Mouse (Mus musculus) 3T3-L1 (cell line): ENCODE data around the gene Cuedc1.

ENCODE experiments used
- DNase-seq: peaks from one replicate; pipeline ENCODE4 v3.0.0-alpha.2; 2015; ENCODE audit warnings: low read depth, low spot score

Cuedc1 gene

DNA sequence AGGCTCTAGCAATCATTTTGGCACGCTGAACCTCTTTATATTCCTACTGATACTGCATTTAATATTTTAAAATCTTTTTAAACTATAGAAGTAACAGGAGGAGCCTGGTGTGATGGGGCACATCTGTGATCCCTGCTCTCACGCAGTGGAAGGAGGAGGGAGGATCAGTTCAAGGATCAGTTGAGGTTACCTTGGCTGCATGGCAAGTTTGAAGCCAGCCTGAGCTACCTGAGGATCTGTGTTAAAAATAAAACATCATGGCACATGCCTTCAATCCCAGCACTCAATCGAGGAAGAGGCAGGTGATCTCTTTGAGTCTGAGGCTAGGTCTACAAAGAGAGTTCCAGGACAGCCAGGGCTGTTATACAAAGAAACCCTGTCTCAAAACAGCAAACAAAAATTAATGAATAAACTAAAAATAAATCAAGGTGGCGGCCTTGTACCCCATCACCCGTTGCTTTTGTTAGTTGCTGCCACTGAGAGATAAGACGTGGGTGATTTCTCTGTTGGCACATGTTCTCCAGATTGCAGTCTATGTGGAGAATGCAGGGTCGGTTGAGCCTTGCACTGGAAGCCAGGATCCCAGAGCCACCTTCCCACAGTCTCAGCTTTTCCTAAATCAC lies 50.3 kb downstream of the Cuedc1 start:
- no peak for DNase-seq

GRCm38 (mm10) chr11:88148638-88149279 lies 50.9 kb downstream of the Cuedc1 start:
- no peak for DNase-seq

- no peak for DNase-seq
Measured at GRCm38 (mm10) chr11:88151379-88152155, 53.7 kb downstream of the Cuedc1 start.

GRCm38 (mm10) chr11:88153880-88154279 lies 56.0 kb downstream of the Cuedc1 start:
- DNase-seq, result no peak

DNA sequence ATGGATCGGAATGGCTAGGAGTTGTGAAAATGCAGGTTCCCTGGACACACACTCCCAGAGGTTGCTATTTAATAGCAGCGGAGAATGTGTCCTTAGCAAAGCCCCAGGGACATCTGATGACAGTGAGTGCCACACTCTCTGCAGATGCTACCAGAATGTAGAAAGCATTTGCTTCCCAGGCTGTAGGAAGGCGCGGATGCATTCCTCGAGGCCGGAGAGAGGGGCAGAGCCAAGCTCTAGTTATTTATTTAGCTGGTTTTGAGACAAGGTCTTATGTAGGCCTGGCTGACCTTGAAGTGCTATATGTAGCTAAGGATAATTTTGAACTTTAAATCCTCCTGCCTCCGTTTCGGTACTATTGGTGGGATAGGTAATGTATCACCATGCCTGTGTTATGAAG lies 56.6 kb downstream of the Cuedc1 start:
- DNase-seq, result no peak

- no peak for DNase-seq
Measured at GRCm38 (mm10) chr11:88155451-88155850, 57.6 kb downstream of the Cuedc1 start.

DNA sequence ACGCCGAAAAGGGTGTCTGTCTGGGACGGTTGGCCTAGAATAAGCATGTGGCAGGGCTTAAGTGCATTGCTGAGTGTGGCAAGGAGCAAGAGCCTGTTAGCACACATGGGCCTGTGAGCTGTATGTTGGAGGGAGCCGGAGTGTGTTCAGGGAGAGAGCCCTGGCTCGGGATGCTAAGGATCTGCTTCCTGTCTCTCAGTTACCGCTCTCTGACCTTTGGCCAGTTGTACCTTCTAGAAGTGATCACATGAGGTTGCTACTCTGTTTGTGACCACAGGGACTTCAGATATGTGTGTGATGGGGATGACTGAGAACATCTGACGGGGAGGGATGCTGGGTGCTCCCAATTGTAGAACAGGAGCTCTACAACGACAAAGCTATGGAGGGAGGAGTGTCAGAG lies 58.1 kb downstream of the Cuedc1 start:
- no peak for DNase-seq

DNA sequence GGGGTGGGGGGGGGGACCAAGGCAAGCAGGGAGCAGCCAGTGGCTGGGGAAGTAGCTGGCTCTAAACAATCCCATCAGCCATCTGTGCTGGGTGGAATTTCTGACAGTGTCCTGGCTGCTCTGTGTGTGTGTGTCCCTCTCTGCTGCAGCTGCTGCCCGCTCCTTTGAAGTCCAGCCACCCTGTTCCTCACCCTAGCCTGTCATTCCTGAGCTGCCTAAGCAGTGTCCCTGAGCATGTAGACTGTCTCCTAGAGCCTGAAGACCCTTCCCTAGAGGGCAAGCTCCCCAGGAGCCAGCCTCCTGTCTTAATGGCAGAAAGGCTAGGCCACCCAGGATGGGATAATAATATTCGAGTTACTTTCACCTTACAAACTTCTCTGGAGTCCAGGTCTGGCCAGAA lies 58.5 kb downstream of the Cuedc1 start:
- no peak for DNase-seq

- DNase-seq, result no peak
Measured at GRCm38 (mm10) chr11:88158842-88159246, 61.0 kb downstream of the Cuedc1 start.

DNA sequence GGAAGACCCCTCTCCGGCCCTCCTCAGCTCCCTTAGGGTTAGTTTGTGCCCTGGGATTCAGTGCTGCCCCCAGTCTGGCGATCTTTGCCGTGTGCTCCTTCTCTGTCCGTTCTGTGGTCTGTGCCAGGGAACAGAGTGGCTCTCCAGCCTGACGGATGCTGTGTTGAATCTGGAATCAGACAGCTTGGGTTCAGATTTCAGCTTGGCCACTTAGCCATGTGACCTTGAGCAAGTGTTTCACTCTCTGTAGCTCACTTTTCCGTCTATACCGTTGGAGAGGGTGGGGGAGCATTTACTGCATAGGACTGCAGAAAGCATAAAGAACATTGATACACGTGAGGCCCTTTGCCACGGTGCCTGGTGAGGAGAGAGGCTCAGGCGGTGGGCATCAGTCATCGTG lies 61.5 kb downstream of the Cuedc1 start:
- no peak for DNase-seq

GRCm38 (mm10) chr11:88160316-88160715 lies 62.5 kb downstream of the Cuedc1 start:
- DNase-seq, result no peak

DNA sequence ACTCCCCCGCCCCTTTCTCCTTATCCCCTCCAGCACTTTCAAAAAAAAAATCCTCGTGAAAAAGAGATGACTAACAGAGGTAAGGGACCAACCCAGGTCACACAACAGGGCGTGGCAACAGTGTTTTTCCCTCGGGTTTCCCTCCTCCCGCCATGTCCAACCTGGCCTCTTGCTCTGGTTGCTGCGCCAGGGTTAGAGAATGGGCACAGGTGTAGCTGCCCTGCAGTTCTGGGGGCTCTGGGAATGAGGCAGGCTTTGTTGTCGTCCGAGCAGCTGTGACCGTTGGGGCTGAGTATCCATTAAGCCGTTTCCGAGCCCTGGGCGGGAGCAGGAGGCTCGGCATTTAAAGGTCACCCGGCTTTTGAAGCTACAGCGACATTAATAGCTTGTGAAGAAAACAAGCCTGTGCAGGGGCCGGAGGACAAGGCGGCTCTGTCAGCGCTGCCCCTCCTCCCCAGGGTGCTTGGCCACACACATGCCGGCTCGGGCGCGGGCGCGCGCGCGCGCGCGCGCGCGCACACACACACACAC lies 63.3 kb downstream of the Cuedc1 start:
- DNase-seq, result no peak

DNA sequence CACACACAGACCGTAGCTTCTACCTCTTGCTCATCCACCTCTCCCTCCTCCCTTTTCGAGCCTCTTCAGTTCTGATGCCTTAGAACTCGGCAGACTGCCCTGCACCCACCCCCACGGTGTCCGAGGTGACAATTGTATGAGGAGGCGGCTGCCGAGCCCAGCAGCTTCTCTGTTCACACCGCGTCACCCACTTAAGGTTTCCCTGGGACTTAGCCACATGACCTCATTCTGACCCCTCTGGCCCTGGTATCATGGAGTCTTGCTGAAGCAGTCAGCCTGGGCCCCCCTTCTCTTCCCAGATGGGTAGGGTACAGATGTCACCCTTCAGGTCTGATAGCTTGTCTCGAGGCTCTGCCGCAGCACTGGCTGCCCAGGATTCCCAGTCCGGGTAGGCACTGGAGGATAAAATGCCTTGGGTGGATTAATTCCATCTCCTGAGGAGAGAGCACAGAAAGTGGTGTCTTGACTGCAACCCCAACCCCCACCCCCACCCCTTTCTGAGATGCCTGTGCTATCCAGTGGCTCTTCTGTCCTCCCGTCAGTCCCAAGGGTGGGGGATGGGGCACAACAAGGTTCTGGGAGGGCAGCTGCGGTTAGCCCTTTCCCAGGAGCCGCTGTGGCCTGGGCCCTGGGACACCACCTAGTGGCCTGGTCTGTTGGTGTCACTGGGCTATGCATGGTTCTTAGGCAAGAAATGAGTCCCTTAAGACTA lies 63.9 kb downstream of the Cuedc1 start:
- peak; percentile 60 for DNase-seq

- no peak for DNase-seq
Measured at GRCm38 (mm10) chr11:88162740-88163139, 64.9 kb downstream of the Cuedc1 start.

- DNase-seq, result peak; percentile 75
Measured at GRCm38 (mm10) chr11:88164213-88164723, 66.4 kb downstream of the Cuedc1 start.

- peak; percentile 93 for DNase-seq
Measured at GRCm38 (mm10) chr11:88164801-88165377, 67.0 kb downstream of the Cuedc1 start.

DNA sequence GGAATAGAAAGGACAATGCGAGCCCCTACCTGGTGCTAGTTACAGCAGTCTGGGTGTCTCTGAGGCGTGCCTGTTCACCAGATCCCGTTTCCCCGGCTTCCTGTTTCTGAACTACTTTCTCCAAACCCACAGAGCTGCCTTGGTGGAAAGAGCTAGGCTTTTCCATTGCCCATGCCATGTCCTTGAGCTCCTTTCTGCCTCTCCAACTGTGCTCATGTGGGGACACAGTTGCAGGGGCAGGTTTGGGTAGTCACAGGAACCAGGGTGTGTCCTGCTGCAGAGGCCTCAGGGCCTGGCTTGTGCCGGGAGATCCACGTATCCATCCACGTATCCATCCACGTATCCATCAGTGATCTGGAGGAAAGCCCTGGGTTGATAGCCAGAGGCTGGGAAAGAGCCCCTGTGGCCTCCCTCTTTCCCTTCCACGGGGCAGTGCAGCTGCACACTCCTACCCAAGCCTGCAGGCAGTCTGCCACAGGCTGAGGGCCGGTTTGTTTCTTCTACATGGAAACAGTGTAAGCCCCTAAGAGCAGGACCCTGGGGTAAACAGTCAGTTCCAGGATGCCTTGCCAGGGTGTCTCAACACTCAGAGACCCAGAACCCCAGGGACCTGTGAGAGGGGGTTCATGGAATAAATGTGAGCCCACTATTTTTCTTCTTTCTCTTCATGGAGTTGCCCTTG lies 68.0 kb downstream of the Cuedc1 start:
- DNase-seq, result no peak

DNA sequence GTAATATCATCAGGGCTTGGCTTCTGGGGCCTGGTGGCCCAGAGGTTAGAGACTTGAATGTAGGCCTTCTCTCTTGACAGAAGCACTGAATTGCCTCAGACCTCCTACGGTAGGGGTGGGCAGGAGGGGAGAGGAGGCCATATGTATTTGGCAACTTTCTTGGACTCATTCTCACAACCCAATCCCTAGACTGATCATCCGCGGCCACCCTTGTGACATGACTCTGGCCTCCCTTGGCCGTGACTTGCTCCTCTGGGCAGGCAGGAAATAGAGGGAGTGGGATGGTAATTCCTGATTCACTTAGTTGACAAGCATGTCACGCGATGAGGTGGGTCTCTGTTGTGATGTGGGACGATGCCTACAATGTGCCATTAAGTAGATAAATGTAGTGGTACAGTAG lies 68.6 kb downstream of the Cuedc1 start:
- DNase-seq, result no peak

- no peak for DNase-seq
Measured at GRCm38 (mm10) chr11:88168611-88169010, 70.8 kb downstream of the Cuedc1 start.

DNA sequence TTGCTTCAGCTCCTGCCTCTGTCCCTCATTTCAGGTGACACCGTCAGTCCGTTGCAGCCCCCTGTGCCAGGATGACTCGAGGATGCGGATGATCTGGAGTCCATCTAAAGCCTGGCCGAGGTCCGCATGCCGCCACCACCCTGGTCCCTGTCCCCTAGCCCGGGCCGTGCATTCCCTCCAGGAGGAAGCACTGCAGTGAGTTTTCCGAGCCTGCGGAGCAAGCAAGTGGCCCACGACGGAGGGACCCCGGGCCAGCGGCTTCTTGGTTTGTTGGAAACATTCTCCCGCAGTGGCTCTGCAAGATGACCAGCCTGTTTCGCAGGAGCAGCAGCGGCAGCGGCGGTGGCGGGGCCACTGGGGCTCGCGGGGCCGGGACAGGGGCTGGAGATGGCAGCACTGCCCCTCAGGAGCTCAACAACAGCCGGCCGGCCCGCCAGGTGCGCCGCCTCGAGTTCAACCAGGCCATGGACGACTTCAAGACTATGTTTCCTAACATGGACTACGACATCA lies 71.7 kb downstream of the Cuedc1 start:
- DNase-seq, result no peak

DNA sequence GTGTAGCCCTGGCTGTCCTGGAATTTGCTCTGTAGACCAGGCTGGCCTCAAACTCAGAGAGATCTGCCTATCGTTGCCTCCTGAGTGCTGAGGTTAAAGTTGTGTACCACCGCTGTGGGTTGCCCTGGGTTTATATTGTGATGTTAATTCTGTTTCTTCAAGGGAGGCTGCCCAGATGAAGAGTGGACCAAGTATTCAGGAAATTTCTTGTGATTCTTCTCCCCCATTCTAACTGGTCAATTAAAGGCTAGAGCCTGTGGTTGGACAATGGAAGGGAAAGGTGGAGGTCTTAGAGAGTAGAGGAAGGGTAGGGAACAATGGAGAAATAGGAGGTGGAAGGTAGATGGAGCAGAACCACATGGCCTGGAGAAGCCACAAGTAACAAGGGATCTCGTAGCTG lies 72.7 kb downstream of the Cuedc1 start:
- DNase-seq, result no peak
